Mouse (Mus musculus) cerebellum, postnatal 36 days (tissue): ENCODE measurements around the gene Coq4.
"Not testable (repeated sequence)": the region's sequence is repeated elsewhere in the genome, so short reads cannot be mapped to it uniquely, and the experiment has no call there.

Experiments
- DNase-seq, 2 experiments: peaks; one replicate each; pipeline ENCODE4 v3.0.0; 2021 to 2022; ENCODE audit warnings: mixed read lengths in 2 of 2

The Coq4 gene

GRCm38 (mm10) chr2:29787104-29787917, at the start of gene Coq4:
TSS of gene Coq4 (plus strand) at chr2:29787493.
- peak; percentile 89 to 93 for DNase-seq

- no peak for DNase-seq
Observed at GRCm38 (mm10) chr2:29738799-29739198, 48.5 kb upstream of the Coq4 start.

GRCm38 (mm10) chr2:29739368-29739767, 47.9 kb upstream of the Coq4 start:
- DNase-seq, result no peak

- DNase-seq, result no peak
Observed at GRCm38 (mm10) chr2:29741207-29741606, 46.1 kb upstream of the Coq4 start.

DNA sequence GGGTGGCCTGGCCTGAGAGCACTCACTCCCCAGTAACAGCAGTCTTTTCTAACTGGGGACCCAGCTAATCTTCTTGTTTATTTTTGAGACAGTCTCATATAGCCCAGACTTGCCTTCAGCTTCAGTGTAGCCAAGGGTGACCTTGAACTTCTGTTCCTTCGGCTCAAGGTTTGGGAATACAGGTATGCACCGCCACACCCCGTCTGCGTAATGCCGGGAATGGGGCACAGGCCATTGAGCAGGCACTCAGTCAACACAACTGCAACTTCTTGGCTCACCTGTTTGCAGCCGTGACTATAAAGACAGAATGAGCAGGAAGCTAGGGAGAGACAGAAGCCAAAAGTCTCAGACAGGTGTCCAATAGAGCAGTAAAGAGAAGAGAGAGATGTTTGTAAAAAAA, 43.0 kb upstream of the Coq4 start:
- DNase-seq, result no peak

GRCm38 (mm10) chr2:29747188-29747782, 40.0 kb upstream of the Coq4 start:
- DNase-seq, result no peak

DNA sequence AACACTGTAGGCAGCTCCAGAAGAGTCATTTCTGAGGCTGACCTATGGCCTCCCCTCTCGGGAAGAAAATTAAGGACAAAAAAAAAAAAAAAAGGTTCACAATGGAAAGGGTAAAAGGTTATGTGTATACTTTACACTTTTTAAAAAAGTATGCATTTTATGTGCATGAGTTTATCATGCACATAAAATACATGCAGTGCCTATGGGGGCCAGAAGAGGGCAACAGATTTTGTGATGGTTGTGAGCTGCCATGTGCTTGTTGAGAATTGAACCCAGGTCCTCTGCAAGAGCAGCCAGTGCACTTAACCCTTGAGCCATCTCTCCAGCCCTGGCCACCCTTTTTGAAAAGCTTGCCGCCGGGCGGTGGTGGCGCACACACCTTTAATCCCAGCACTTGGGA, 39.4 kb upstream of the Coq4 start:
- peak in 1 of 2 experiments; percentile 43 for DNase-seq

GRCm38 (mm10) chr2:29748499-29748898, 38.8 kb upstream of the Coq4 start:
- no peak for DNase-seq

DNA sequence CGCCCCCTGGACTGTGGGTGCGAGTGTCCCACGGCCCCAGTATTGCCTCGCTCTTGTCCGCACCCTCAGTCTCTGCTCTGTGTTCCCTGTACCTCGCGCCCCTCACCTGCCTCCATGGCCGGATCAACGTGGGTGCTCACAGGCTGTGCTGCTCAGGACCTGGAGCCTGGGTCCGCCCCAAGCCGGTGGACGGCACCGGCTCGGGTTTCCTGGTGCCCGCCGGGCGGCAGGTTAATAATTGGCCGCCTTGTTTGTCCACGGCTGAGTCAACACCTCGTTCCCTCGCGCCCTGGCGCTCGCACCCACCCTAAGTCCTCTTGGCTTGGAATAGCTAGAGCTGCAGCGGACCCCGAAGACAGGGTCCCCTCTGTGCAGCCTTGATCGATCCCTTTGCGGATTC, 35.8 kb upstream of the Coq4 start, which contains the start of gene Gm13420:
TSS of gene Gm13420 (minus strand) at position 189 of the 400 bp plus-strand sequence.
- DNase-seq, result no peak

DNA sequence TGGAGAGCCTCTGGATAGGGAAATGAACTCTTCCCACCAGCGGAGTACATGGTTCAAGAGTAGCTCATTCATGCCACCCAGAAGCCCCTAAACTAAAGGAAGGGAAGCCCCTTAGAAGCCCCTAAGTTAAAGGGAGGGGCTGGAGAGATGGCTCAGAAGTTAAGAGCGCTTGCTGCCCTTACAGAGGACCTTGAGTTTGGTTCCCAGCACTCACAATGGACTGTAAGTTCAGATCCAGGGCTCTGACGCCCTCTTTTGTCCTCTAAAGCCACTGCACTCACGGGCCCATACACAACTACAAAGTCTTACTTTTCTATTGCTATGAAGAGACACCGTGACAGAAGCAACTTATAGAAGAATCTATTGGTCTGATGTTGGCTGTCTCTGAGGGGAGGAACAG, 34.9 kb upstream of the Coq4 start:
- DNase-seq, result no peak

- DNase-seq, result no peak
Observed at GRCm38 (mm10) chr2:29755693-29756092, 31.6 kb upstream of the Coq4 start.

GRCm38 (mm10) chr2:29764831-29765230, 22.5 kb upstream of the Coq4 start:
- DNase-seq, result peak; percentile 74 to 76

- DNase-seq, result no peak
Observed at GRCm38 (mm10) chr2:29767976-29768709, 19.1 kb upstream of the Coq4 start.

- no peak for DNase-seq
Observed at GRCm38 (mm10) chr2:29768901-29769300, 18.4 kb upstream of the Coq4 start.

- DNase-seq, result no peak
Observed at GRCm38 (mm10) chr2:29770162-29770561, 17.1 kb upstream of the Coq4 start.

DNA sequence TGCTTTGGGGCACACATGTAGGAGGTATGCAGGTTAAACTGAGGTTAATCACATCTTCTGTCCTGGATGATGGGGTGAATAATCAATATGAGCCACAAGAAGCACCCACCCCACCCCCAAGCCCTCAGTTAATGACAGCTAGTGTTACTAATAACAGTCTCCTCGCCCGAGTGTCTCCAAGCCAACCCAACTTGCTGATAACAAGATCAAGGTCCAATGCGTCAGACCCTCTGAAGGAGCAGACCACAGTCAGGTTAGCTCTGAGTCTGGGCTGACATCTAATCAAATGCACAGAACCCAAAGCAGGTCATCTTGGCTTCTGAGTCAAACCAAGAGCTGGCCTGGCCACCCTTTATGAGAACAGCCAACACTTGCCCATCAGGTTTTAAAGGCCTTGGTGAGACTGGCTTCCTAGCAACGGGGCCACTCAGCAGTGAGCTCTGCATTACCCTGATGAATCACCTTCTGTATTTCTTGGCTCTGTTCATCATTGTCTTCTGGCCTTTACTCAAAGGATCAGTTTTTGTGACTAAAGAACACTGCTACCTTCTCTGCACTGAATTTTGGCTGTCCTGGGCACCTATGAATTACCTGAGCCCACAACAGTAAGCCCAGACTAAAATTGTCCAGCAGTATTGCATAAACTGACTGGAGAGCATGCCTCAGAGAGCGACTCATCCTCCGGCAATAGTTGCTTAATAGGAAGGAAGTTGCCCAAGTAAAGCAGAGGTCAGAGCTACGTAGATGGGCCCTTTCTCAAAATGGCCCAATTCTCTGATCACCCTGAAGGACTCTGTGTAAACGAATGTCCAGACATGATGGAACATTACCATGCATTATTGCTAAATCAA, 15.5 kb upstream of the Coq4 start:
- DNase-seq, result no peak

GRCm38 (mm10) chr2:29773323-29773722, 14.0 kb upstream of the Coq4 start:
- no peak for DNase-seq

DNA sequence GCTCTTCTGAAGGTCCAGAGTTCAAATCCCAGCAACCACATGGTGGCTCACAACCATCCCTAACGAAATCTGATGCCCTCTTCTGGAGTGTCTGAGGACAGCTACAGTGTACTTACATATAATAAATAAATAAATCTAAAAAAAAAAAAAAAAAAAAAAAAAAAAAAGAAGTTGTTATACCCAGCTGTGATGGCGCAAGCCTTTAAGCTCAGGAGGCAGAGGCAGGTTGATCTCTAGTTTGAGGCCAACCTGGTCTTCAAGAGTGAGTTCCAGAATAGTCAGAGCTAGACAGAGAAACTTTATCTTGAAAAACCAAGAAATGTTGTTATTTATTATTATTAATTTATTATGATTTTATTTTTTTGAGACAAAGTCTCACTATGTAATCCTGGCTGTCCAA, 6.0 kb upstream of the Coq4 start:
- not testable (repeated sequence) for DNase-seq

DNA sequence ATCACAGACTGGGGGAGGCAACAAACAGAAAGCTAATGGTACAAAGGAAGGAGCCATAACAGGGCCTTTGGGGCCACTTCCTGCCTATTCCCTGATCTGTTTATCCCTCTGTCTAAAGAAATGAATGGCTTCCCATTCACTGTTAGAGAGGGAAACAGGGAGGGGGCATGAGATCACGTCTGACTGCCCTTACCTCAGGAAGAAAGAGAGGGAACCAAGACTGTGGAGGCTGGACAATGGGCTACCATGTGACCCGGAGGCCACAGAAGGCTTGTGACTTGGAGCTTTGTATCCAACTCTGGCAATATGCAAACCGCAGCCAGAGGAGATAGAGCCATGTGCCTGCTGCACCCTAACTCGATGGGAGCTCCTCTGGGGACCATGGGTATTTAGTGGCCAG, 3.0 kb upstream of the Coq4 start:
- no peak for DNase-seq

- DNase-seq, result peak; percentile 87 to 88
Observed at GRCm38 (mm10) chr2:29787937-29788681, 816 bp downstream of the Coq4 start, which contains the start of gene Trub2. TSS of gene Trub2 (minus strand) at chr2:29788502.

DNA sequence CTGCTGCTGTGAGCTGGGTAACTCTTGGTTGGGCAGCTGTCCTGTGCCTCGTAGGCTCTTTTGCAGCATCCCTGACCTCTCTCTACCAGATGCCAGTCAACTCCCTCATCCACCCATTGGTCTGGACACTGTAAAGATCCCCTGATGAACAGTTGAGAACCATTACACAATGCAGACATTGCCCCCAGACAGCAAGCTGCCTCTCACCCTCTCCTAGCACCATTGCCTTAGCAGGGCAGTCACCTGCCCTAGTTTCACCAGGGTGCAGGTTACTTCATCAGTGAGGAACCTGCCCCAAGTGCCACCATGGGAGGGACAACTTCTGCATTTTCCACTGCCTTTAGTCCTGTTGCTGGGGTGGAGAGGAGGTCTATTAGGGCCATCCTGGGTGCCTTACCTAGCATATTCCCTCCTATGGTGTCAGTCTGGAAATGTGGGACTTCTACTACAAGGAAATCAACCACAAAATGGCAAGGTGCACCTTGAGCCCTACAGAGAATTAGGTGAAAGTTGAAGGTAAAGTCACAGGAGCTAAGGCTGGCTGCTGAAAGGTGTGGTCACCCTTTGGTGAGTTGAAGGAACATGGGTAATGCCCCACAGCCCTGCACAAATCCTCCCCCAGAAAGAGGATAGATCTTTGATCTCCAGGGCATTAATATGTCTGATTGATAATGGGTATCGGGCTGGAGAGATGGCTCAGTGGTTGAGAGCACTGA, 5.6 kb downstream of the Coq4 start:
- DNase-seq, result no peak
